Mouse (Mus musculus): ENCODE results near the gene Dagla. TPM values are rescaled to one million over a fixed set of nuclear protein-coding genes. Genes with fewer than 3 reads are reported as not detected.

Gene Dagla
- polyA plus RNA-seq, 1 experiment from 2014 or later: 2.5 TPM

DNA sequence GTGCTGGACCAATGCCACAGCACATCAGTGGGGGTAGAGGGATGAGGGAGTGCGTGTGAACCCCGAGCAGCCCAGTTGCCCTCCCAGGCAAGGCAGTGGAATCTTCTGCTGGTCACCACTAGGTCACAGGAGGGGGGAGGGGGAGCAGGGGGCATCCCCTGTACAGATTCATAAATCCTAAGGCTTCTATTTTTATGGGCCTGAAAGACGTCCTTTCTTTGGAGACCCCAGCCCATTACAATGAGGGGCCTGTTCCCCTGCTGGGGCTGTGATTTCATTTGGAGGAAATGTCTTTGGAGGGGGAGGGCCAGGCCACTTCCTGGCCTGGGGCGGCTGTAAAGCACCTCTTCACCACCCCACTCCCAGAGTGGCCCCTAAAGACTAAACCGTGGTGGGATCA is 30.6 kb downstream of the Dagla start:
- H3K4me2 ChIP-seq (replicated peaks): peak overlapping the region; percentile 5; the same call in 1 of the 2 replicates
- H3K4me1 ChIP-seq: peaks cover 61% of the 10 kb centered on the region
- H3K9me3 ChIP-seq: no peaks in the 10 kb centered on the region
- H3K27ac ChIP-seq: no peak overlapping the region
- H3K27me3 ChIP-seq: peaks cover 6% of the 10 kb centered on the region; the same call in 1 of the 2 replicates
- H3K9ac ChIP-seq: no peak overlapping the region
- ATAC-seq (ENCODE audit: low FRiP score, low read depth): no peak
- H3K36me3 ChIP-seq: no peaks in the 10 kb centered on the region
- 17% methylated on average over 5 of the region's 5 CpGs for WGBS
- H3K4me3 ChIP-seq: no peak overlapping the region

DNA sequence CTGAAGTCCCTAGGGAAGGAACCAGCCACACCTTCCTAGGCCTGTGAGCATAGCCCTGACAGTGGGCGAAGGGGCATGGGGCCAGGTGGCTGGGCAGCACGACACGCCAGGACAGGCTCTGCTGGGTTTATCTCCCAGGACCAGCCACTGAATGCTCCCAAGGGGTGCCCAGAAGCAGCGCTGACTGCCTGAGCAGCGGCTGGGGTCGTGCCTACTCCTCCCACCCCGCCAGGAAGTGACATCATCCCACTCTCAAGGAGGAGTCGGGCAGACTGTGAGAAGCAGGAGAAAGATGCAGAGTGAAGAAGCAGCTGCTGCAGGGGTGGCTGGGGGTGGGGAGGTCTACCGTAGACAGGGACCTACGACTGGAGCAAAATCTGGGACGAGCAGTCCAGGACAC is 31.9 kb downstream of the Dagla start:
- Histone ChIP-seq H3K27me3 (peaks cover 6% of the 10 kb centered on the region; the same call in 1 of the 2 replicates), H3K4me3 (no peak overlapping the region), H3K9ac (no peak overlapping the region), H3K36me3 (no peaks in the 10 kb centered on the region), H3K4me1 (peaks cover 48% of the 10 kb centered on the region), H3K27ac (no peak overlapping the region), H3K9me3 (no peaks in the 10 kb centered on the region), H3K4me2 (replicated peaks) (peak overlapping the region; percentile 48)
- 28% methylated on average over 11 of the region's 11 CpGs for WGBS
- peak; percentile 22; the same call in 1 of the 2 replicates for ATAC-seq (ENCODE audit: low FRiP score, low read depth)

- WGBS: 92% methylated on average over 7 of the region's 7 CpGs
- Histone ChIP-seq H3K9ac (no peak overlapping the region), H3K36me3 (no peaks in the 10 kb centered on the region), H3K4me2 (replicated peaks) (no peak overlapping the region), H3K4me3 (no peak overlapping the region), H3K4me1 (peaks cover 46% of the 10 kb centered on the region), H3K27ac (no peak overlapping the region), H3K27me3 (peaks cover 16% of the 10 kb centered on the region), H3K9me3 (no peaks in the 10 kb centered on the region)
- ATAC-seq (ENCODE audit: low FRiP score, low read depth): no peak
Observed at GRCm38 (mm10) chr19:10271592-10271991, 33.1 kb downstream of the Dagla start.

GRCm38 (mm10) chr19:10270356-10270755 is 34.3 kb downstream of the Dagla start:
- H3K36me3 ChIP-seq: no peaks in the 10 kb centered on the region
- peaks cover 11% of the 10 kb centered on the region for H3K27me3 ChIP-seq
- ATAC-seq (ENCODE audit: low FRiP score, low read depth): no peak
- 83% methylated on average over 5 of the region's 5 CpGs for WGBS
- H3K9ac ChIP-seq: no peak overlapping the region
- H3K4me3 ChIP-seq: no peak overlapping the region
- no peaks in the 10 kb centered on the region for H3K9me3 ChIP-seq
- peaks cover 40% of the 10 kb centered on the region for H3K4me1 ChIP-seq
- H3K4me2 ChIP-seq (replicated peaks): no peak overlapping the region
- H3K27ac ChIP-seq: no peak overlapping the region

GRCm38 (mm10) chr19:10268851-10269250 is 35.8 kb downstream of the Dagla start:
- WGBS: 81% methylated on average over 15 of the region's 15 CpGs
- peaks cover 38% of the 10 kb centered on the region for H3K4me1 ChIP-seq
- no peak for ATAC-seq (ENCODE audit: low FRiP score, low read depth)

DNA sequence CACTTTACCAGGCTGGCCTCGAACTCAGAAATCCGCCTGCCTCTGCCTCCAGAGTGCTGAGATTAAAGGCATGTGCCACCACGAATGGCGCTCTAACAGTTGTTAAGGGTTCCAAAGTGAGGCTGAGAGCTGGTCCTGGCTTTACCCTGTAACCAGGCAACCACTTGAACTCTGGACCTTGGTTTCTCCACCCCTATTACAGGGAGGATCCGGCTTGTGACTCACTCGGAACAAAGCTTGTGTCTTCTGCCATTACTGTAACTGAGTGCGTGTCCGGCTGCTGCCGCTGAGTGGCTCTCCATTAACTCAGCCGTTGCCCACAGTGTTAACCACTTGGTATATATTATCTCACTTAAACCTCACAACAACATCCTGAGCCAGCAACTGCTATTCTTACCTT is 36.7 kb downstream of the Dagla start:
- Histone ChIP-seq H3K4me1 (peaks cover 29% of the 10 kb centered on the region), H3K9ac (no peak overlapping the region), H3K27ac (no peak overlapping the region), H3K36me3 (no peaks in the 10 kb centered on the region), H3K27me3 (peaks cover 33% of the 10 kb centered on the region), H3K4me2 (replicated peaks) (no peak overlapping the region), H3K4me3 (no peak overlapping the region), H3K9me3 (no peaks in the 10 kb centered on the region)
- 91% methylated on average over 10 of the region's 10 CpGs for WGBS
- no peak for ATAC-seq (ENCODE audit: low FRiP score, low read depth)

More at GRCm38 (mm10) chr19:10268851-10269250, 35.8 kb downstream of the Dagla start:
- Histone ChIP-seq H3K4me3 (no peak overlapping the region), H3K36me3 (no peaks in the 10 kb centered on the region), H3K4me2 (replicated peaks) (no peak overlapping the region), H3K9me3 (no peaks in the 10 kb centered on the region), H3K27me3 (peaks cover 25% of the 10 kb centered on the region), H3K9ac (no peak overlapping the region), H3K27ac (no peak overlapping the region)

DNA sequence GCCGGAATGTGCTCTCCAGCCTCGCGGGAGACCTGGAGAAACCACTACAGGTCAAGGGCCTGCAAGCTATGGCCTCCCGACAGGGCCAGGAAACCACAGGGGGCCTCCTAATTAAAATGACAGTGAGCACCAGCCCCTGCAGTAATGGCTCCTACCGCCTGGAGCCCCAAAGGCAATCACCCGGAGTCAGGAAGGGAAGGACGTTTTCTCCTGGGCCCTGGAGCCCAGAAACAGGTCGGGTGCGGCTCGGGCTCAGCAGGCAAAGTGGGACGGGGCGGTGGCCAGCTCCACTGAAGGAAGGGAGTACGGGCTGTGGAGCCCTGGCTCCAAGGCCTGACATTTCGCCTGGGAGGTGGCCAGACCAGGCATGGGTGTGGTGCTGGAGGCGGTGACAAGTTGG is 37.6 kb downstream of the Dagla start:
- Histone ChIP-seq H3K27ac (no peak overlapping the region; the same call in 1 of the 2 replicates), H3K9ac (no peak overlapping the region), H3K4me1 (peaks cover 20% of the 10 kb centered on the region), H3K4me3 (no peak overlapping the region), H3K4me2 (replicated peaks) (0 out of 2 replicates have a peak overlapping the region, but pooled peaks have one; percentile 14), H3K9me3 (no peaks in the 10 kb centered on the region), H3K36me3 (no peaks in the 10 kb centered on the region), H3K27me3 (peaks cover 42% of the 10 kb centered on the region)
- 17% methylated on average over 15 of the region's 15 CpGs for WGBS
- ATAC-seq (ENCODE audit: low FRiP score, low read depth): no peak

DNA sequence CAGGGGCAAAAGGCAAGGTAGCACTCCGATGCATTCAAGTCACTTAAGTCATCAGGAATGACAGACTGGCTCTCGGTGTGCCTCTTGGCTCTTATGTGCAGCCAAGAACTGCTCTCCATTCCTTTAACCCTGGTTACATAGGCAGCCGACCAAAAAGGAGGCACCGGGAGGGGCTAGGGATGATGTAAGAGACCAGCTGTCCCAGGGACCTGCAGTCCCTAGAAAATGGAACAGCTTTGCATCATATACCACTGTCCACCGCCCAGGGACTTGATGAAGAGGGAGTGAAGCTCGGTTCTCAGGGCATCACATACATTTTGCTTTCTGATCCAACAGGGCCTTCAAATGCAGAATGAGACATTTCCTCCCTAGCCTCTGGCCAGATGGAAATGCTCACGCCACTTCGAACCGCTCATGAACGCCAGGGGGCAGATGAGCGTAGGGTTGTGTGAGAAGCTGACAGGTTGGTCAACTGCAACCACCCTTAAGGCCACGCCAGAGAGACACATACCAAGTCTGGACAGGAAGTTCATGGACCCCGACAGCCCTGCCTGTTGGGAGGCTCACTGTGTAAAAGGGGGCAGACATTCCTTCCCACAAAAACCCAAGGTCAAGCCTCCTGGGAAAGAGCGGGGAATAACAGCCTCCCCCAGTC is 38.4 kb downstream of the Dagla start:
- peaks cover 45% of the 10 kb centered on the region for H3K27me3 ChIP-seq
- H3K4me2 ChIP-seq (replicated peaks): no peak overlapping the region
- 20% methylated on average over 14 of the region's 14 CpGs for WGBS
- H3K36me3 ChIP-seq: no peaks in the 10 kb centered on the region
- peaks cover 24% of the 10 kb centered on the region for H3K4me1 ChIP-seq
- no peak overlapping the region for H3K4me3 ChIP-seq
- no peaks in the 10 kb centered on the region for H3K9me3 ChIP-seq
- no peak overlapping the region; the same call in 1 of the 2 replicates for H3K27ac ChIP-seq
- 0 out of 2 replicates have a peak overlapping the region, but pooled peaks have one; percentile 15 for H3K9ac ChIP-seq
- peak; percentile 68; the same call in 1 of the 2 replicates for ATAC-seq (ENCODE audit: low FRiP score, low read depth)

DNA sequence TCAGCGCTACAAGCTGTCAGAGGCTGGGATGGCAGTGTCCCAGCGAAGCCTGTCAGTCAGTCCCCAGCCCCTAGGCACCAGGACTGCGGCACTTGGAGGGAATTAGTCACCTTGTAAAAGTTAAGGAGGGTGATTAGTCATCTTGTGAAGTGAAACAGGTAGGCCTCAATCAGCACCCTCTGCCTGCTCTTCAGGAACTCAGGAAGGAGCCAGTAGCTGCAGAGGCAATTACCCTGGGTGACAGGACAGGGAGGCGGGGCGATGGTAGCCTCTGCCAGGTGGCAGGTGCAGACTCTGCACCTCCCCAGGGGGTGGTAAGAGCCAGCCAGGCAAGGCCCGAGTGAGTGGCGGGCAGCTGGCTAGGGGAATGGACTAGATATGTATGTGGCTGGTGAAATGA is 43.3 kb downstream of the Dagla start:
- H3K4me1 ChIP-seq: peaks cover 14% of the 10 kb centered on the region
- ATAC-seq (ENCODE audit: low FRiP score, low read depth): no peak
- no peak overlapping the region for H3K27ac ChIP-seq
- peaks cover 45% of the 10 kb centered on the region for H3K27me3 ChIP-seq
- H3K9ac ChIP-seq: no peak overlapping the region; the same call in 1 of the 2 replicates
- no peaks in the 10 kb centered on the region for H3K36me3 ChIP-seq
- no peaks in the 10 kb centered on the region for H3K9me3 ChIP-seq
- no peak overlapping the region for H3K4me3 ChIP-seq
- 34% methylated on average over 7 of the region's 7 CpGs for WGBS
- no peak overlapping the region for H3K4me2 ChIP-seq (replicated peaks)

GRCm38 (mm10) chr19:10258279-10259011 is 46.2 kb downstream of the Dagla start:
- H3K27me3 ChIP-seq: peaks cover 27% of the 10 kb centered on the region
- H3K4me1 ChIP-seq: 0 out of 2 replicates have a peak, but pooled peaks cover 6% of the 10 kb centered on the region
- H3K9me3 ChIP-seq: no peaks in the 10 kb centered on the region
- no peak overlapping the region for H3K9ac ChIP-seq
- H3K27ac ChIP-seq: no peak overlapping the region
- no peak overlapping the region for H3K4me2 ChIP-seq (replicated peaks)
- peak; percentile 65 for ATAC-seq (ENCODE audit: low FRiP score, low read depth)
- no peak overlapping the region for H3K4me3 ChIP-seq
- H3K36me3 ChIP-seq: 0 out of 2 replicates have a peak, but pooled peaks cover 3% of the 10 kb centered on the region
- 19% methylated on average over 6 of the region's 6 CpGs for WGBS

- Histone ChIP-seq H3K9me3 (no peaks in the 10 kb centered on the region), H3K4me3 (no peak overlapping the region), H3K27ac (no peak overlapping the region), H3K9ac (no peak overlapping the region), H3K36me3 (no peaks in the 10 kb centered on the region; the same call in 1 of the 2 replicates), H3K4me2 (replicated peaks) (no peak overlapping the region), H3K4me1 (peaks cover 29% of the 10 kb centered on the region), H3K27me3 (peaks cover 18% of the 10 kb centered on the region; the same call in 1 of the 2 replicates)
- ATAC-seq (ENCODE audit: low FRiP score, low read depth): 0 out of 2 replicates have a peak, but pooled peaks have one; percentile 21
- WGBS: 27% methylated on average over 20 of the region's 20 CpGs
Observed at GRCm38 (mm10) chr19:10248128-10248527, 56.5 kb downstream of the Dagla start.

DNA sequence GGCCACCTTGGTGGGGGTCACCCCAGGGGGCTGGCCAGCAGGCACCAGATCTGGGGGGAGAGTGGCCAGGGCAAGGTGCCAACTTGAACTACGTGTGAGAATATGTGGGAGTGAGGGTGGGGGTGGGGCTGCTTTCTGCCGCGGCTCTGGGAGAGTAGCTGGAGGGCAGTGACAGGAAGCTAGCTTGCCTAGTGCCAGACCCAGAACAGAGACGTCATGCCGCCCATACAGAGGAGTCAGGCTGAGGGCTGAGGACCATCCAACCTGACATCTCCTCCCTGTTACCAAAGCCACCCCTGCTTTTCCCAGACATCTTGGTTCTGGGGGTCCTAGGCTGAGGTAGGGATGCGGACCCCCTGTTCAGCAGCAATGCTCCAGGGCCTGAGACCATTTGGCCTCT is 57.5 kb downstream of the Dagla start:
- H3K4me1 ChIP-seq: peaks cover 33% of the 10 kb centered on the region
- no peak overlapping the region for H3K4me3 ChIP-seq
- H3K9ac ChIP-seq: peak overlapping the region; percentile 58
- H3K4me2 ChIP-seq (replicated peaks): no peak overlapping the region
- ATAC-seq (ENCODE audit: low FRiP score, low read depth): no peak
- no peaks in the 10 kb centered on the region; the same call in 1 of the 2 replicates for H3K36me3 ChIP-seq
- H3K27ac ChIP-seq: no peak overlapping the region
- no peaks in the 10 kb centered on the region for H3K9me3 ChIP-seq
- peaks cover 18% of the 10 kb centered on the region; the same call in 1 of the 2 replicates for H3K27me3 ChIP-seq
- WGBS: 24% methylated on average over 6 of the region's 6 CpGs

Data from limb, embryonic 13.5 days (tissue).